Mouse (Mus musculus) small intestine, adult 2 months (tissue): ENCODE measurements around the gene Ift74.

ENCODE experiments used
- CTCF ChIP-seq: fragments of 200-500 bp; IDR thresholded peaks from 2 replicates; pipeline ENCODE4 v1.5.1; 2012; ENCODE audit warnings: low read depth, mild to moderate bottlenecking, control low read depth, inconsistent platforms, low read length, moderate library complexity, mixed read lengths; ENCODE audit not compliant: insufficient replicate concordance, insufficient read length; ENCODE audit errors: extremely low read depth
- POLR2A ChIP-seq: fragments of 200-500 bp; IDR thresholded peaks from 2 replicates; pipeline ENCODE4 v1.6.1; 2012; ENCODE audit warnings: low read depth, mild to moderate bottlenecking, control low read depth, inconsistent platforms, low read length, moderate library complexity

DNA sequence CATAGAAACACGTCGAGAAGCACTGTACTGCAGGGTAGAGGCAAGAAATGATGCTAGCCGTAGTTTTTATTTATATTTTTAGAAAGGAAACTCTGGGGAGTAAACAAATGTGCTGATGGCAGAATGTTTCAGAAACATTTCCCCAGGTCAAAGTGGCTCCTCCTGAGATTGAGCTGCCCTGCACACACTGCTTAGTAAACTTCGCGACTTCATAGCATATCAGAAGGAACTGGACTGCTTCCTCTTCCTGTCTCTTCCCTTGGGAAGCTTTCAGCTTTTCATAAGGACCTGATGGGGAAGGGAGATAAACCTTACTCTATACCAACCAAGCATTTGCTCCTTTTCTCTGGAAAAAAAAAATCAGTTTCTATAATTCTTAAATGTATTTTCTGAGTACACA is 69.0 kb downstream of the Ift74 start:
- TF ChIP-seq CTCF (no peak), POLR2A (no peak)
